Mouse (Mus musculus): ENCODE results near the gene Snrpa. TPM values are rescaled to one million over a fixed set of nuclear protein-coding genes. Genes with fewer than 3 reads are reported as not detected.
"Not testable (repeated sequence)": the region's sequence is repeated elsewhere in the genome, so short reads cannot be mapped to it uniquely, and the experiment has no call there.

The Snrpa gene
- 320 and 444 TPM in 2 replicates for polyA plus RNA-seq (2012; rRNA removed)

GRCm38 (mm10) chr7:27195681-27196611 is at the start of gene Snrpa, which contains the start of gene BC024978:
Gene Snrpa, minus strand, starts transcription at chr7:27196271.
Gene BC024978, plus strand, starts transcription at chr7:27195781.
- TF ChIP-seq POLR2A (IDR thresholded peaks at IDR 0.05; ENCODE audit: borderline replicate concordance, extremely low read depth, insufficient read depth, insufficient read length, poor library complexity, severe bottlenecking) = peak; percentile 35; the same call in 1 of the 2 replicates
- no peak for TF ChIP-seq CTCF (IDR thresholded peaks at IDR 0.05; ENCODE audit: borderline replicate concordance, extremely low read depth, insufficient read depth, insufficient read length)
- peak; percentile 100 for DNase-seq (ENCODE audit: low read depth)

GRCm38 (mm10) chr7:27244088-27244487 is 48.0 kb upstream of the Snrpa start:
- peak; percentile 53; the same call in 1 of the 2 replicates for TF ChIP-seq CTCF (IDR thresholded peaks at IDR 0.05; ENCODE audit: borderline replicate concordance, extremely low read depth, insufficient read depth, insufficient read length)
- not testable (repeated sequence) for DNase-seq (ENCODE audit: low read depth)

- DNase-seq (ENCODE audit: low read depth) = no peak
- TF ChIP-seq POLR2A (IDR thresholded peaks at IDR 0.05; ENCODE audit: borderline replicate concordance, extremely low read depth, insufficient read depth, insufficient read length, poor library complexity, severe bottlenecking) = no peak
- no peak for TF ChIP-seq CTCF (IDR thresholded peaks at IDR 0.05; ENCODE audit: borderline replicate concordance, extremely low read depth, insufficient read depth, insufficient read length)
Measured at GRCm38 (mm10) chr7:27243211-27243610, 47.1 kb upstream of the Snrpa start.

GRCm38 (mm10) chr7:27238568-27238967 is 42.5 kb upstream of the Snrpa start:
- no peak for DNase-seq (ENCODE audit: low read depth)
- no peak for TF ChIP-seq POLR2A (IDR thresholded peaks at IDR 0.05; ENCODE audit: borderline replicate concordance, extremely low read depth, insufficient read depth, insufficient read length, poor library complexity, severe bottlenecking)
- no peak for TF ChIP-seq CTCF (IDR thresholded peaks at IDR 0.05; ENCODE audit: borderline replicate concordance, extremely low read depth, insufficient read depth, insufficient read length)

- no peak for TF ChIP-seq CTCF (IDR thresholded peaks at IDR 0.05; ENCODE audit: borderline replicate concordance, extremely low read depth, insufficient read depth, insufficient read length)
- no peak for TF ChIP-seq POLR2A (IDR thresholded peaks at IDR 0.05; ENCODE audit: borderline replicate concordance, extremely low read depth, insufficient read depth, insufficient read length, poor library complexity, severe bottlenecking)
- no peak for DNase-seq (ENCODE audit: low read depth)
Measured at GRCm38 (mm10) chr7:27237527-27237926, 41.5 kb upstream of the Snrpa start.

GRCm38 (mm10) chr7:27235726-27236125 is 39.7 kb upstream of the Snrpa start:
- TF ChIP-seq POLR2A (IDR thresholded peaks at IDR 0.05; ENCODE audit: borderline replicate concordance, extremely low read depth, insufficient read depth, insufficient read length, poor library complexity, severe bottlenecking) = no peak
- TF ChIP-seq CTCF (IDR thresholded peaks at IDR 0.05; ENCODE audit: borderline replicate concordance, extremely low read depth, insufficient read depth, insufficient read length) = no peak
- no peak for DNase-seq (ENCODE audit: low read depth)

- TF ChIP-seq POLR2A (IDR thresholded peaks at IDR 0.05; ENCODE audit: borderline replicate concordance, extremely low read depth, insufficient read depth, insufficient read length, poor library complexity, severe bottlenecking) = no peak
- TF ChIP-seq CTCF (IDR thresholded peaks at IDR 0.05; ENCODE audit: borderline replicate concordance, extremely low read depth, insufficient read depth, insufficient read length) = no peak
- no peak for DNase-seq (ENCODE audit: low read depth)
Measured at GRCm38 (mm10) chr7:27233300-27233699, 37.2 kb upstream of the Snrpa start.

GRCm38 (mm10) chr7:27232781-27233281 is 36.8 kb upstream of the Snrpa start, which contains the start of gene Coq8b:
Gene Coq8b, plus strand, starts transcription at chr7:27233023.
- TF ChIP-seq CTCF (IDR thresholded peaks at IDR 0.05; ENCODE audit: borderline replicate concordance, extremely low read depth, insufficient read depth, insufficient read length) = no peak; the same call in 1 of the 2 replicates
- peak; percentile 19; the same call in 1 of the 2 replicates for TF ChIP-seq POLR2A (IDR thresholded peaks at IDR 0.05; ENCODE audit: borderline replicate concordance, extremely low read depth, insufficient read depth, insufficient read length, poor library complexity, severe bottlenecking)
- DNase-seq (ENCODE audit: low read depth) = peak; percentile 99

- TF ChIP-seq POLR2A (IDR thresholded peaks at IDR 0.05; ENCODE audit: borderline replicate concordance, extremely low read depth, insufficient read depth, insufficient read length, poor library complexity, severe bottlenecking) = no peak
- no peak for TF ChIP-seq CTCF (IDR thresholded peaks at IDR 0.05; ENCODE audit: borderline replicate concordance, extremely low read depth, insufficient read depth, insufficient read length)
- no peak for DNase-seq (ENCODE audit: low read depth)
Measured at GRCm38 (mm10) chr7:27231693-27232331, 35.7 kb upstream of the Snrpa start.

GRCm38 (mm10) chr7:27230781-27231180 is 34.7 kb upstream of the Snrpa start:
- TF ChIP-seq CTCF (IDR thresholded peaks at IDR 0.05; ENCODE audit: borderline replicate concordance, extremely low read depth, insufficient read depth, insufficient read length) = peak; percentile 19; the same call in 1 of the 2 replicates
- TF ChIP-seq POLR2A (IDR thresholded peaks at IDR 0.05; ENCODE audit: borderline replicate concordance, extremely low read depth, insufficient read depth, insufficient read length, poor library complexity, severe bottlenecking) = no peak
- DNase-seq (ENCODE audit: low read depth) = no peak

- no peak for DNase-seq (ENCODE audit: low read depth)
- no peak for TF ChIP-seq CTCF (IDR thresholded peaks at IDR 0.05; ENCODE audit: borderline replicate concordance, extremely low read depth, insufficient read depth, insufficient read length)
- TF ChIP-seq POLR2A (IDR thresholded peaks at IDR 0.05; ENCODE audit: borderline replicate concordance, extremely low read depth, insufficient read depth, insufficient read length, poor library complexity, severe bottlenecking) = no peak
Measured at GRCm38 (mm10) chr7:27228865-27229264, 32.8 kb upstream of the Snrpa start.
